Mouse (Mus musculus) CD4-positive, CD25-positive, alpha-beta regulatory T cell, adult 4 months (primary cell): ENCODE results near the gene Mien1. TPM values are rescaled to one million over a fixed set of nuclear protein-coding genes. Genes with fewer than 3 reads are reported as not detected.

Experiments
- ATAC-seq: one replicate; pipeline ENCODE4 v1.8.0; 2017
- polyA plus RNA-seq, 2 experiments: library from polyadenylated mRNA; unstranded; fragments of 100-300 nt; shearing (Covaris generic); gene quantifications; one replicate each; pipeline ENCODE4 v1.2.1; 2017

The Mien1 gene
- polyA plus RNA-seq, 2 experiments from 2014 or later = 150 to 155 TPM

DNA sequence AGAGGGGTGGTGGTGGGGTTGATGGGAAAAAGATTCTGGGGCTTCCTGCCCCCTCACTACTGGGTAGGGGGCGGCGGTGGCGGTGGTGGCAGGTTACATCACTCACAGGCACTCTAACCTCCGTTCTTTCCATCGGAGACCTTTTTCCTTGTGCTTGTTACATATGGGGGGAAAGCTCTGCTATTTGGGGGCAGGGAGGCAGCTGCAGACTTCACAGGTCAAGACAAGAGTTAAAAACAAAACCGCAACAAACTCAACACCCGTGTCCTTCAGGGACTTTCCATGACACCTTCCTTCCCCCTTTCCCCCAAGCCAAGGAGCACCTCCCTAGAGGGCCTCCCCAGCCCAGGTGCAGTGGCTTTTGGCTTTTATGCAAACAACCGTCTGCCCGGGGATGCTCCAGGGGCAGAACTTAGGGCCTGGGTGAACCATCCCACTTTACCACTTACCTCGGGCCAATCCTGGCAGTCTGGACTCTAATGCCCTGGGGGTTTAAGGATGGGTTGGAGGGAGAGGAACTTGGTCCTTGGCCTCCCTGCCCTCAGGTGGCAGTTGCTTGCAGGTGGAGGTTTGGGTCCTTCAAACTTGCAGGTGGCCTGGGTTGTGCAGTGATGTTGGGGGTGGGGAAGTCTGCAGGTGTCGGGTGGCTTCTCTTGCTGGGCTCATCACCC, 20.4 kb upstream of the Mien1 start:
- no peak for ATAC-seq

- peak; percentile 6 for ATAC-seq
Observed at GRCm38 (mm10) chr11:98458121-98458990, 19.6 kb upstream of the Mien1 start.

- ATAC-seq = peak; percentile 82
Observed at GRCm38 (mm10) chr11:98457367-98458120, 18.8 kb upstream of the Mien1 start.

- peak; percentile 28 for ATAC-seq
Observed at GRCm38 (mm10) chr11:98456945-98457344, 18.2 kb upstream of the Mien1 start.

DNA sequence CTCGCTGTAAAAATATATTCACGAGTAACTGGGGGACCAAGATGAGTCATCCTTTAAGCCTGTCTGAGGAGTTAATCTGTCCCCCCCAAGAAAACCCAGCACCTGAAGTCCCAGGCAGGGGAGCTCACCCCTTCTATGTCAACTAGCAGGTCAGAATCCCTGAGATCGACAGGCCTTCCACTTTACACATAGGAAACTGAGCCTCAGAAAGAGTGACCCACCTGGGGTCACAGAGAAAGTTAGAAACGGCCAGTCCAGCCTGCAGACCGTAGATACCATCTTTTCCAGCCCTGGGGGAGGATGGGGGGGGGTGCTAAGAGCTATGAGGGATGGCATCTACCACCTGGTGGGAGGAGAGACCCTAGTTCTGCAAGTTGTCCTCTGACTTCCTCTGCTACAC, 17.8 kb upstream of the Mien1 start:
- no peak for ATAC-seq

DNA sequence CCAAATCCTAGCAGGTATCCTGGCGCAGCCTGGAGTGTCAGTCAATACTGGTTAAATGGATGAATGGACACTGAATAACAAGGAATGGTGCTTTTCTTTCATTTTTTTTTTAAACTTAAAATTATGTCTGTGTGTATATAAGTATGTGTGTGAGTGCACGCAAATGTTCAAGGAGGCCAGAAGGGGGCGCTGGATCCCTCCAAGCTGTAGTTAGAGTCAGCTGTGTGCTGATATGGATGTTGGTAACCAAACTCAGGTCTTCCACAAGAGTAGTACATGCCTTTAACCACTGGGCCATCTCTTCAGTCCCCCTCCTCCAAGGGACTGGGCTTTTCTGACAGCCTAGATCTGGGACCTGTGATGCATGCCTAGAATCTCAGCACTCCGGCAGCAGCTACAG, 16.7 kb upstream of the Mien1 start:
- no peak for ATAC-seq

DNA sequence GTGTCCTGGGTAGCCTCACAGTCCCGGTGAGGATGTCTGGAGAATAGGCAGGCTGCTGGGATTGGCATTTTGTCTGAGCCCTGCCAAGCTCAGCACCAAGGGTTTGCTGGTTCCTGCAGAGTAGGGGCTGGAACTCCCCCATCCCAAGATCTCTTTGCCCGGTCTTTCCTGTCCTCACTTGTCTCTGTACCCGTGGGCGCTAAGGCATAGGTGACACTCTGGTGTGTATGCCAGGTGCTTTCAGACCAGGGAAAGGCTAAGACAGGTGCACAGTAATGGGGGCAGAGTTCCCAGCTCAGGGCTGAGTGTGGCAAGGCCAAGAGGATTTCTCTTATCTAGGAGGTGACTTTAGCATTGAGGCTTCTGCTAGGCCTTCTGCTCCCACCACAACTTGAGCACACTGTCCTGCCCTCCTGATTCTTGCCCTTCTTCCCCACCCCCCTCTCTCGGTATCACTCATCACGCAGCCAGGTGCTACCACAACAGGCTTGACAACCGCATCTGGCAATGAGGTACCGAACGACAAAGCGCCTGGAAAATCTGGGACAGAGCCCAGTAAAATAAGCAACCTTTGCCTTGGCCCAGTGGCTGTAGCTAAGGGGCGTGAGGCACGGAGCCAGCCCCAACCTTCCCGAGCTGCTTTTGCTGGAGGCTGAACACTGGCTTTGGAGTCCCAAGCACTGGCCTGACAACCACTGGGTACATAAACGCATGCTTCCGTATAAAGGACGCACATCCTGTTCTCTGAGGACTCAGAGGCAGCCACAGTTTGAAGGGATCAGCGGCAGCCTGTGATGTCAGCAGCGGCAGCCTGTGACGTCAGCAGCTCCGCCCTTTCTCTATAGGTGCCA, 11.4 kb upstream of the Mien1 start:
- ATAC-seq = peak; percentile 49

DNA sequence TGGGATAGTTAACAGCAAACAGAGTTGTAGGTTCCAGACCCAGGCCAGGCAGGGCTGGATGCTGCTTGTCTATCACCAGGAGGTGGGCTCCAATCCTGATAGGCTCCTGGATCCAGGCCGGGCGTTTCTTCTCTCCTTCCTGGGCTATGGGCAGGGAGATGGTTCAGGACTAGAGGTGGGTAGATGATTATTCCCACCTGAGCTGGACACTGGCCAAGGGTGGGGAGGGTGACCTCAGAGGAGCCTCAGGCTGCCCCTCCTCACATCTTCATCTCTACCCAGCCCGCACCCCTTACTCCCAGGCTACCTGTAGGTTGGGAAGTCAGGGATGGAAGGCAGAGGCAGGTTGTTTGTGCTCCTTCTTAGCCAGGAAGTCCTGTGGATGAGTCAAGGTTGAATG, 10.6 kb upstream of the Mien1 start:
- no peak for ATAC-seq

DNA sequence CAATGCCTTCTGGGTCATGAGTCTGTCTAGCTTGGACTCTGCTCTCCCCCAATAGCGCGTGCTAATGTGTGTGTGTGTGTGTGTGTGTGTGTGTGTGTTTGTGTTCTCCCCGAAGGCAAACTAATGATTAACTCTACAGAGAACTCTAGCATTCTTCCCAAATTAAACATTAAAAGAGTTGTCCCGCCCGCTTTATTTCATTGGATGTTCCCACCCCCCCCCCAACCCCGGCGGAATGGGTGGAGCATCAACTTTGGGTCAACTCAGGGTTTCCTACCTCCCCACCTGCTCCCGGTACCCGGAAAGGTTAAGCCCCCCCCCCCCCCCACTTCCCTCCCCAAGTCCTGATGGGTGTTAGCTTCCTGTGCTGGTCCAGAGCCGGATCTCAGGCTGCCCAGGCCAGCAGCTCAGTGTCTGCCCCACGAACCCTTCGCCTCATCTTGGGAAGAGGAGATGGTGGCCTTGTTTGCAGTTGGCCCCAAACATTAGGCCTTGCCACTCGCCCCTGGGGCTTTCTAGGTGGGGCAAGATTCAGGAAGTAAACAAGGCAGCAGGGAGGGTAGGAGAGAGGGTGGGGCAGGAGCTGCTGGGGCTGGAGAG, 9.5 kb upstream of the Mien1 start:
- no peak for ATAC-seq

- ATAC-seq = no peak
Observed at GRCm38 (mm10) chr11:98447475-98447834, 8.7 kb upstream of the Mien1 start.

DNA sequence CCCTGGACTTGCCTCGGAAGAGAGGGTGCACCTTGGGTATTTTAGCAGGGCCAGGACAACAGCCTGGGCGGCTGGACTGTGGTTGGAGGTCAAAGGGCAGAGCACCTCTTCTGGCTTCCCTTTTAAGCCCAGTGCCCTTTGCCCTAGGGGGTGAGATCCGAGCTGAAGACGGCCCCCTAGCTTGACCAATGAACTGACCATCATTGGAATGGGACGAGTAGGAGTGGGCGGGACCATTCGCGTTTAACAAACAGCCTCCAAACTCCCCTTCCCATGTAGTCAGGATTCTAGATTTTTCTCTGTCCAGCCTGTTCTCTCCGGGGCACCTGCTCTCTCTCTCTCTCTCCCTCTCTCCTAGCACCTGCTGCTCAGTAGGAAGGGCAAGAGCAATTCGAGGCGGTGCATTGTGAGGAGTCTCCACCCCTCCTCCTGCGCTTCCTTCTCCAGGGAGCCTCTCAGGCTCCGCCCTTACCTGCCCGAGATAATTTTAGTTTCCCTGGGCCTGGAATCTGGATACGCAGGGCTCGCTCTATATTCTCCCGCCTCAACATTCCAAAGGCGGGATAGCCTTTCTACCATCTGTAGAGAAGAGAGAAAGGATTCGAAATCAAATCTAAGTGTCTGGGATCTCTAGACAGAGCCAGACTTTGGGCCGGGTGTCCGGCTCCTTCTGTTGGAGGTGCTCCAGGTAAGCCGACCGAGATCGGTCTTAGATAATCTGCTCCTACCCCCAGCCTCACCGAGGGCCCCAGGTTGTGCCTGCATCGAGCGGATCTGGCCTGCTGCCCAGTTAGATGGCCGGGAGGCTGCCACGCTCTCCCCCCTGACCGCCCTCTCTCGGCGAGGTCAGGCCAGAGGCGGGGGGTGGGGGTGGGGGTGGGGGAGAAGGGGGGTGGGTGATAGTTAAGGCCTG, 8.0 kb upstream of the Mien1 start:
- ATAC-seq = no peak

DNA sequence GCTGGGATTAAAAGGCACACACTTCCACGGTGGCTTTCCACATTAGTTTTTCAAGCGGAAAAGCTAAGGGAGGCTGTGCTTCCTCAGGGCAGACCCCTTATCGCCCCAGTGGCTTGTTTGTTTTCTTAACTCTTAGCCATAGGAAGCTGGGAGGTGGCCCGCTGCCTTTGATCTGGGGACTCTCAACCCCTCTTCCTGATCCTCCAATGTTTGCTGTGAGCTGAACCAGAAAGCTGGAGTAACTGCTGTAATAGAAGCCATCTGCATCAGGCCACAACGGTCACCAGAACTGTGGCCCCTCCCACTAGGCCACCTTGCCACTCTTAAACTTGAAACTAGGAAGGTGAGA, 7.4 kb upstream of the Mien1 start, which contains the start of gene Grb7:
Grb7 (plus strand) TSS at position 182 of the 349 bp plus-strand sequence.
- no peak for ATAC-seq

DNA sequence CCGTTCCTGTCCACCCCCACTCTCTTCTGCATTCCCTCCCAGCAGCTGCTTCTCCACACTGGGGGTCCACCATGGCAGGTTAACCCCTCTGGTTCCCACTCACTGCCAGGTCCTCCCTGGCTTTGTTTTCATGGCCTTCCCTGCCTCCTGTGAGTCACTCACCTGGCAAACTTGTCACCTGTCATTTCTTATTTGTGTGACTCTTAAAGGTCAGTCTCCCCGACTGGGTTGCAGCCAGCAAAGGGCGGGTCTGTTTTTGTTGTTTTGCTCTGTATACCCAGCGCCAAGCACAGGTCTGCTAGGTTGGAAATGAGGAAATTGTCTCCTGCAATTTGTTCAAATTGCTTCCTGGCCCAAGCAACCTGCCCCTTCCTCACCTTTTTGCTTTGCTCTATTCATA, 6.9 kb upstream of the Mien1 start:
- ATAC-seq = no peak

- ATAC-seq = no peak
Observed at GRCm38 (mm10) chr11:98445238-98445637, 6.4 kb upstream of the Mien1 start.

- ATAC-seq = no peak
Observed at GRCm38 (mm10) chr11:98443688-98444087, 4.9 kb upstream of the Mien1 start.

DNA sequence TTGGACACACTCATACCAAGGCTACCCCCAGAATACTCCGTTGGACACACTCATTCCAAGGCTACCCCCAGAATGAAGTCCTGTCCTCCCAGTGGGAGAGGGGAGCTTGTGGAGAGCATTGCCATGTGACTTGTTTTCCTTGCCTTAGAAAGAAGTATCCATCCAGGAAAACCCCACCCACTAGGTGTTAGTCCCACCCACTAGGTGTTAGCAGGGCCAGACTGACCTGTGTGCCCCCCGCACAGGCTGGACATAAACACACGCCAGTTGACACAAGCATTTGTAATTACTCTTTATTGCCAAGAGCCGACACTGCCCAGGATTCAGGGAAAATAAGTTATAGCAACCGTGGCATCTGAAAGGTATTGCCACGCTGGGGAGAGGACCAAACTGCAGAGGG, 1.4 kb downstream of the Mien1 start:
- no peak for ATAC-seq

GRCm38 (mm10) chr11:98435723-98436122, 3.1 kb downstream of the Mien1 start:
- ATAC-seq = no peak

DNA sequence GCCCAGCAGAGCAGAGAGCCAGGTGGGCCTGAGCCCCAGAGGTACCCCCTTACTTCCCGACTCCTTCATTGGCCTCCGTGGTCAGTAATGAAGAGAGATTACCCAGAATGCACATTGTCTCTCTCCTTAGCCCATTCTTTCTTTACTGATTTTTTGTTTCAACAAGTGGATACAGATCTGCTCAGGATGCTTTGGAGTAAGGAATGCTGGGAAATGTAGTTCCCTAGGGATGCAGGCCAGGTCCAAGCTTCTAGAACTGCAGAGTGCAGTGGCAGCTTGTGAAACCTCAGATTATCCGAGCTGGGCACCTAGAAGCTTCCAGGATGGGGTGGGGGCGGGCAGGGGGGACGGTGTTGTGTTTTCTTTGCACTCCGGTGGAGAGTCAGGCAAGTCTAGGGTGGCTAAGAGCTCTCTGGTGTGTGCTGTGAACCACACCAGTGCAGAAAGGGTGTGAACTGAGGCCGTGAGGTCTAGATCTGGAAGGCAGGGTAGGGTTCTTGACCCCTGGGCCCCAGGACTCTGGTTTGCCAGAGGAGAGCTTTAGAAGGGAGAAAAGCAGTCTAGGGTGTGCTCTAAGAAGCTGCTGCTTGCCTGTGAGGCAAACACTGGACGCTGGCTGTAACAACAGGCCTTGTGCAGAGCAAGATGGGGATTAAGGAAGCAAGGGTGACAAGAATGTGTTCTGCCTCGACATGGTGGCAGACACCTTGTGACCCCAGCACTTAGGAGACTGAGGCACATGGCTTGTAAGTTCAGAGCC, 6.9 kb downstream of the Mien1 start:
- no peak for ATAC-seq

GRCm38 (mm10) chr11:98428436-98428835, 10.4 kb downstream of the Mien1 start:
- no peak for ATAC-seq

GRCm38 (mm10) chr11:98426592-98426991, 12.2 kb downstream of the Mien1 start:
- ATAC-seq = no peak
